Mouse (Mus musculus): Measurements from ENCODE around the gene Fuom. TPM values are rescaled to one million over a fixed set of nuclear protein-coding genes. Genes with fewer than 3 reads are reported as not detected.
A peak's percentile ranks its signal among the peaks of the same experiment; 100 is the strongest.

The Fuom gene
- polyA plus RNA-seq, 1 experiment from 2014 or later = 23.9 TPM

- Histone ChIP-seq H3K36me3 (ENCODE audit: control insufficient read depth, insufficient read depth, low read length) (no peaks in the 10 kb centered on the region), H3K4me3 (replicated peaks; ENCODE audit: low read depth, low read length) (no peak overlapping the region), H3K9me3 (ENCODE audit: control insufficient read depth, low read length) (no peaks in the 10 kb centered on the region), H3K4me2 (ENCODE audit: low read length) (no peak overlapping the region), H3K27me3 (ENCODE audit: control insufficient read depth, insufficient read depth, low read length) (no peaks in the 10 kb centered on the region), H3K9ac (replicated peaks; ENCODE audit: low read length) (no peak overlapping the region), H3K4me1 (ENCODE audit: control insufficient read depth, insufficient read depth, low read length) (no peaks in the 10 kb centered on the region), H3K27ac (replicated peaks; ENCODE audit: low read depth, low read length) (no peak overlapping the region)
- WGBS = 67% methylated on average over 5 of the region's 5 CpGs
- ATAC-seq (ENCODE audit: low FRiP score, low TSS enrichment) (no peak), DNase-seq (no peak)
These were observed 7.3 kb downstream of the Fuom start for GRCm38 (mm10) chr7:140094954-140095353.

GRCm38 (mm10) chr7:140092924-140093528 is 9.2 kb downstream of the Fuom start, which contains the start of gene Prap1:
Gene Prap1, plus strand, starts transcription at chr7:140093395.
- no peak for DNase-seq
- WGBS = 71% methylated on average over 5 of the region's 5 CpGs
- Histone ChIP-seq H3K9me3 (ENCODE audit: control insufficient read depth, low read length) (no peaks in the 10 kb centered on the region), H3K4me3 (replicated peaks; ENCODE audit: low read depth, low read length) (no peak within 1 kb of the TSS), H3K36me3 (ENCODE audit: control insufficient read depth, insufficient read depth, low read length) (no peaks in the 10 kb centered on the region), H3K4me1 (ENCODE audit: control insufficient read depth, insufficient read depth, low read length) (no peaks in the 10 kb centered on the region), H3K9ac (replicated peaks; ENCODE audit: low read length) (no peak within 1 kb of the TSS), H3K4me2 (ENCODE audit: low read length) (no peak within 1 kb of the TSS), H3K27ac (replicated peaks; ENCODE audit: low read depth, low read length) (no peak within 1 kb of the TSS), H3K27me3 (ENCODE audit: control insufficient read depth, insufficient read depth, low read length) (no peaks in the 10 kb centered on the region)
- no peak for ATAC-seq (ENCODE audit: low FRiP score, low TSS enrichment)

GRCm38 (mm10) chr7:140090601-140091000 is 11.6 kb downstream of the Fuom start:
- no peaks in the 10 kb centered on the region for H3K9me3 ChIP-seq (ENCODE audit: control insufficient read depth, low read length)
- no peak overlapping the region for H3K27ac ChIP-seq (replicated peaks; ENCODE audit: low read depth, low read length)
- no peaks in the 10 kb centered on the region for H3K36me3 ChIP-seq (ENCODE audit: control insufficient read depth, insufficient read depth, low read length)
- 66% methylated on average over 10 of the region's 10 CpGs for WGBS
- H3K4me2 ChIP-seq (ENCODE audit: low read length) = no peak overlapping the region
- no peaks in the 10 kb centered on the region for H3K4me1 ChIP-seq (ENCODE audit: control insufficient read depth, insufficient read depth, low read length)
- ATAC-seq (ENCODE audit: low FRiP score, low TSS enrichment) = no peak
- no peaks in the 10 kb centered on the region for H3K27me3 ChIP-seq (ENCODE audit: control insufficient read depth, insufficient read depth, low read length)
- H3K9ac ChIP-seq (replicated peaks; ENCODE audit: low read length) = no peak overlapping the region
- no peak overlapping the region for H3K4me3 ChIP-seq (replicated peaks; ENCODE audit: low read depth, low read length)
- DNase-seq = no peak

- ATAC-seq (ENCODE audit: low FRiP score, low TSS enrichment) (peak; percentile 86), DNase-seq (peak; percentile 96)
- H3K27ac ChIP-seq (replicated peaks; ENCODE audit: low read depth, low read length) = peak within 1 kb of the TSS; percentile 91
- H3K4me1 ChIP-seq (ENCODE audit: control insufficient read depth, insufficient read depth, low read length) = peaks cover 18% of the 10 kb centered on the region
- H3K9ac ChIP-seq (replicated peaks; ENCODE audit: low read length) = peak within 1 kb of the TSS; percentile 71
- H3K27me3 ChIP-seq (ENCODE audit: control insufficient read depth, insufficient read depth, low read length) = no peaks in the 10 kb centered on the region
- no peaks in the 10 kb centered on the region for H3K36me3 ChIP-seq (ENCODE audit: control insufficient read depth, insufficient read depth, low read length)
- no peaks in the 10 kb centered on the region for H3K9me3 ChIP-seq (ENCODE audit: control insufficient read depth, low read length)
- whole genome bisulfite sequencing = 3% methylated on average over 18 of the region's 18 CpGs
- peak within 1 kb of the TSS; percentile 54 for H3K4me3 ChIP-seq (replicated peaks; ENCODE audit: low read depth, low read length)
- peak within 1 kb of the TSS; percentile 65 for H3K4me2 ChIP-seq (ENCODE audit: low read length)
These were observed 20.0 kb downstream of the Fuom start, which contains the start of gene Caly for GRCm38 (mm10) chr7:140082242-140082678. Gene Caly, minus strand, starts transcription at chr7:140082548.

GRCm38 (mm10) chr7:140081408-140082241 is 20.6 kb downstream of the Fuom start:
- ATAC-seq (ENCODE audit: low FRiP score, low TSS enrichment) = peak; percentile 19; the same call in 1 of the 2 replicates
- Histone ChIP-seq H3K27ac (replicated peaks; ENCODE audit: low read depth, low read length) (peak overlapping the region; percentile 91), H3K9ac (replicated peaks; ENCODE audit: low read length) (peak overlapping the region; percentile 71), H3K4me2 (ENCODE audit: low read length) (peak overlapping the region; percentile 65), H3K27me3 (ENCODE audit: control insufficient read depth, insufficient read depth, low read length) (no peaks in the 10 kb centered on the region), H3K4me3 (replicated peaks; ENCODE audit: low read depth, low read length) (peak overlapping the region; percentile 54), H3K9me3 (ENCODE audit: control insufficient read depth, low read length) (no peaks in the 10 kb centered on the region), H3K36me3 (ENCODE audit: control insufficient read depth, insufficient read depth, low read length) (no peaks in the 10 kb centered on the region), H3K4me1 (ENCODE audit: control insufficient read depth, insufficient read depth, low read length) (peaks cover 18% of the 10 kb centered on the region)
- no peak for DNase-seq
- WGBS = 8% methylated on average over 20 of the region's 20 CpGs

GRCm38 (mm10) chr7:140080503-140081156 is 21.6 kb downstream of the Fuom start:
- peak overlapping the region; percentile 54 for H3K4me3 ChIP-seq (replicated peaks; ENCODE audit: low read depth, low read length)
- peak overlapping the region; percentile 91 for H3K27ac ChIP-seq (replicated peaks; ENCODE audit: low read depth, low read length)
- H3K4me1 ChIP-seq (ENCODE audit: control insufficient read depth, insufficient read depth, low read length) = peaks cover 18% of the 10 kb centered on the region
- no peaks in the 10 kb centered on the region for H3K27me3 ChIP-seq (ENCODE audit: control insufficient read depth, insufficient read depth, low read length)
- 3% methylated on average over 24 of the region's 24 CpGs for WGBS
- ATAC-seq (ENCODE audit: low FRiP score, low TSS enrichment) = peak; percentile 85
- H3K9me3 ChIP-seq (ENCODE audit: control insufficient read depth, low read length) = no peaks in the 10 kb centered on the region
- peak overlapping the region; percentile 71 for H3K9ac ChIP-seq (replicated peaks; ENCODE audit: low read length)
- no peaks in the 10 kb centered on the region for H3K36me3 ChIP-seq (ENCODE audit: control insufficient read depth, insufficient read depth, low read length)
- peak; percentile 97 for DNase-seq
- H3K4me2 ChIP-seq (ENCODE audit: low read length) = peak overlapping the region; percentile 65

GRCm38 (mm10) chr7:140078711-140079110 is 23.5 kb downstream of the Fuom start:
- ATAC-seq (ENCODE audit: low FRiP score, low TSS enrichment) (no peak), DNase-seq (peak; percentile 89)
- Histone ChIP-seq H3K4me1 (ENCODE audit: control insufficient read depth, insufficient read depth, low read length) (peaks cover 18% of the 10 kb centered on the region), H3K4me2 (ENCODE audit: low read length) (peak overlapping the region; percentile 65; the same call in 1 of the 2 replicates), H3K36me3 (ENCODE audit: control insufficient read depth, insufficient read depth, low read length) (no peaks in the 10 kb centered on the region), H3K9ac (replicated peaks; ENCODE audit: low read length) (no peak overlapping the region), H3K4me3 (replicated peaks; ENCODE audit: low read depth, low read length) (no peak overlapping the region), H3K9me3 (ENCODE audit: control insufficient read depth, low read length) (no peaks in the 10 kb centered on the region), H3K27ac (replicated peaks; ENCODE audit: low read depth, low read length) (no peak overlapping the region), H3K27me3 (ENCODE audit: control insufficient read depth, insufficient read depth, low read length) (no peaks in the 10 kb centered on the region)
- 3% methylated on average over 5 of the region's 5 CpGs for WGBS

- H3K27ac ChIP-seq (replicated peaks; ENCODE audit: low read depth, low read length) = no peak overlapping the region
- H3K9me3 ChIP-seq (ENCODE audit: control insufficient read depth, low read length) = no peaks in the 10 kb centered on the region
- WGBS = 77% methylated on average over 6 of the region's 6 CpGs
- DNase-seq (no peak), ATAC-seq (ENCODE audit: low FRiP score, low TSS enrichment) (no peak)
- peaks cover 4% of the 10 kb centered on the region for H3K36me3 ChIP-seq (ENCODE audit: control insufficient read depth, insufficient read depth, low read length)
- no peak overlapping the region for H3K9ac ChIP-seq (replicated peaks; ENCODE audit: low read length)
- peaks cover 18% of the 10 kb centered on the region for H3K4me1 ChIP-seq (ENCODE audit: control insufficient read depth, insufficient read depth, low read length)
- no peak overlapping the region for H3K4me2 ChIP-seq (ENCODE audit: low read length)
- H3K4me3 ChIP-seq (replicated peaks; ENCODE audit: low read depth, low read length) = no peak overlapping the region
- peaks cover 9% of the 10 kb centered on the region for H3K27me3 ChIP-seq (ENCODE audit: control insufficient read depth, insufficient read depth, low read length)
These were observed 24.5 kb downstream of the Fuom start for GRCm38 (mm10) chr7:140077698-140078097.

Data from midbrain, embryonic 14.5 days (tissue).